Mouse (Mus musculus): ENCODE measurements around the gene Prickle1.

GRCm38 (mm10) chr15:93502703-93503102 lies 93.0 kb downstream of the Prickle1 start:
- TF ChIP-seq CTCF (IDR thresholded peaks at IDR 0.05; ENCODE audit: low read depth, low read length) (no peak), POLR2A (IDR thresholded peaks at IDR 0.05; ENCODE audit: borderline replicate concordance, low read depth, low read length) (no peak)
